Mouse (Mus musculus) left cerebral cortex, postnatal 25 days (tissue): ENCODE measurements at regions not wholly inside any gene's neighbourhood (a gene's known extent, or its start where the extent isn't known, plus 50 kb on each side); places are given as distances from the start of the nearest gene placed in this dataset.

Experiments used
- DNase-seq, 2 experiments: peaks; one replicate each; pipeline ENCODE4 v3.0.0; 2022; ENCODE audit warnings: low spot score in 2 of 2, mixed read lengths in 1 of 2
- intact Hi-C: fragments of 180-260 bp; cut with DNase I; formaldehyde crosslinking; loops from one replicate; pipeline ENCODE4 v1.15.1; 2025
- microRNA-seq, 2 experiments: library from miRNA; unstranded; fragments of <30 nt; microRNA quantifications; one replicate each; pipeline ENCODE4 v1.2.0; 2022

GRCm38 (mm10) chrX:166886417-166886816, 300.9 kb upstream of the Egfl6 start:
- intact Hi-C loops: no loop called here

GRCm38 (mm10) chrX:166869515-166869914, 284.0 kb upstream of the Egfl6 start:
- no peak for DNase-seq
- intact Hi-C loops: no loop called here

More at GRCm38 (mm10) chrX:166886417-166886816, 300.9 kb upstream of the Egfl6 start:
- DNase-seq: no peak

GRCm38 (mm10) chrX:166867692-166868091, 282.2 kb upstream of the Egfl6 start:
- intact Hi-C loops: no loop called here
- no peak for DNase-seq

Small RNA genes lying in the stretch of these regions (microRNA-seq; reads per million reads assigned to microRNA genes)
- gene Gm22368 (0 reads per million in 2 experiments), gene Gm44376 (0 reads per million in 2 experiments)
